Mouse (Mus musculus): Measurements from ENCODE around the gene Ccdc22.

- TF ChIP-seq EP300 (IDR thresholded peaks at IDR 0.05; ENCODE audit: low read length) = no peak
- no peak for TF ChIP-seq CTCF (conservative IDR thresholded peaks at IDR 0.05 in 1 of 2, IDR thresholded peaks at IDR 0.05 in 1 of 2; ENCODE audit: low read depth in 2 of 2, low read length in 2 of 2)
- TF ChIP-seq BHLHE40 (IDR thresholded peaks at IDR 0.05; ENCODE audit: low read depth, low read length) = no peak
- TF ChIP-seq POLR2A (IDR thresholded peaks at IDR 0.05; ENCODE audit: low read depth, low read length) = no peak
- no peak for TF ChIP-seq MXI1 (IDR thresholded peaks at IDR 0.05; ENCODE audit: low read depth, low read length)
- no peak for TF ChIP-seq MAZ (IDR thresholded peaks at IDR 0.05; ENCODE audit: low read depth, low read length)
- TF ChIP-seq E2F4 (IDR thresholded peaks at IDR 0.05; ENCODE audit: insufficient replicate concordance, low read depth, low read length) = no peak
- TF ChIP-seq ZMIZ1 (IDR thresholded peaks at IDR 0.05; ENCODE audit: low read depth, low read length) = no peak
- no peak for TF ChIP-seq MAX (IDR thresholded peaks at IDR 0.05; ENCODE audit: low read length)
- TF ChIP-seq TBP (conservative IDR thresholded peaks at IDR 0.05; ENCODE audit: low read depth, low read length) = no peak
- TF ChIP-seq ELF1 (IDR thresholded peaks at IDR 0.05; ENCODE audit: low read depth, low read length) = no peak
These were observed 1.3 kb downstream of the Ccdc22 start for GRCm38 (mm10) chrX:7604004-7604403.
